In the genomic region with DNA sequence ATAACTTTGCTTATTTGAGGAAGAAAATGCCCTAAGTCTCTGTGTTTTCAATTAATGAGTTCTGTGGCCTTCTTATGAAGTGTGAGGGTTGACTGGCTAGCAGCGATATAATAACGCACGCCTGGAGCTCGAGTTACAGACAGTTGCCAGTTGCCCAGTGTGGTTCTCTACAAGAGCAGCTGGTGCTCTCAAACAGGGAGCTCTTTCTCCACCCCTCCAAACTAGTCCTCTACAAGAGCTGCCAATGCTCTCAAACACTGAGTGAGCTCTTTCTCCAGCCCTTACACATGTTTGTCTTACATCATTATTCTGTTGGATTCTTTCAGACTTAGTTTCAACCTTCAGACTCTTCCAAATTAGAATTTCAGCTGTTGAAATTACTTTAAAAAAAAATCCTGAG, we compare ENCODE assay signal across 16 mouse cellular contexts. TPM values are rescaled to one million over a fixed set of nuclear protein-coding genes. Genes with fewer than 3 reads are reported as not detected.
DNase-seq lines count a peak whose midpoint lies in the region; ATAC-seq and TF ChIP-seq lines count a peak whose summit lies in the region.
"Had no signal": no experiment of that assay in that cellular context is flagged by ENCODE, and none has a peak within 500 bp of the region (broad histone marks: within the 10 kb centered on the region; RNA-seq: fewer than 3 reads in every experiment).

No protein-coding gene starts in this region.

- H3K4me3 ChIP-seq in forebrain, postnatal 0 days (ENCODE audit: low read depth, low read length), result no peak overlapping the region
- H3K4me3 ChIP-seq in forebrain, embryonic 16.5 days (replicated peaks; ENCODE audit: low read length), result no peak overlapping the region
- H3K4me3 ChIP-seq in lung, embryonic 14.5 days (ENCODE audit: low read depth, low read length), result no peak overlapping the region
- H3K4me3 ChIP-seq: embryonic facial prominence, embryonic 15.5 days; heart, embryonic 13.5 days; megakaryocyte, embryonic 14.5 days had no signal

- no peaks in the 10 kb centered on the region for H3K4me1 ChIP-seq in forebrain, postnatal 0 days (ENCODE audit: insufficient read depth)
- peaks cover 11% of the 10 kb centered on the region; the same call in 1 of the 2 replicates for H3K4me1 ChIP-seq in forebrain, embryonic 16.5 days (replicated peaks; ENCODE audit: control insufficient read depth, insufficient read depth, low read length)
- H3K4me1 ChIP-seq in lung, embryonic 14.5 days (ENCODE audit: insufficient read depth), result no peaks in the 10 kb centered on the region
- H3K4me1 ChIP-seq: embryonic facial prominence, embryonic 15.5 days; heart, embryonic 13.5 days had no signal

- ATAC-seq in forebrain, postnatal 0 days, result peak; percentile 42; the same call in 1 of the 2 replicates
- no peak for ATAC-seq in forebrain, embryonic 16.5 days
- ATAC-seq in lung, embryonic 14.5 days (ENCODE audit: insufficient read depth), result no peak

- no peak overlapping the region for H3K4me2 ChIP-seq in forebrain, postnatal 0 days (ENCODE audit: low read depth)
- no peak overlapping the region for H3K4me2 ChIP-seq in forebrain, embryonic 16.5 days (ENCODE audit: low read length)
- H3K4me2 ChIP-seq in lung, embryonic 14.5 days, result no peak overlapping the region
- H3K4me2 ChIP-seq: embryonic facial prominence, embryonic 15.5 days; heart, embryonic 13.5 days had no signal

- 51% methylated on average over 4 of the region's 4 CpGs for WGBS in forebrain, postnatal 0 days
- WGBS in forebrain, embryonic 16.5 days, result 49% methylated on average over 4 of the region's 4 CpGs
- WGBS in lung, embryonic 14.5 days, result 22% methylated on average over 4 of the region's 4 CpGs

- H3K27ac ChIP-seq in forebrain, postnatal 0 days (ENCODE audit: low read depth, low read length), result no peak overlapping the region
- no peak overlapping the region for H3K27ac ChIP-seq in forebrain, embryonic 16.5 days (ENCODE audit: low read length)
- H3K27ac ChIP-seq in lung, embryonic 14.5 days (ENCODE audit: low read depth), result no peak overlapping the region
- H3K27ac ChIP-seq: embryonic facial prominence, embryonic 15.5 days; heart, embryonic 13.5 days; liver, embryonic 14.5 days had no signal

- no peak for TF ChIP-seq CTCF in forebrain, postnatal 0 days (IDR thresholded peaks at IDR 0.05; ENCODE audit: low read depth)
- no peak for TF ChIP-seq CTCF in lung, embryonic 14.5 days (IDR thresholded peaks at IDR 0.05; ENCODE audit: low read depth)

- no peak overlapping the region for H3K9ac ChIP-seq in forebrain, postnatal 0 days
- no peak overlapping the region for H3K9ac ChIP-seq in forebrain, embryonic 16.5 days (replicated peaks; ENCODE audit: low read depth, low read length)
- no peak overlapping the region for H3K9ac ChIP-seq in lung, embryonic 14.5 days
- H3K9ac ChIP-seq: embryonic facial prominence, embryonic 15.5 days; heart, embryonic 13.5 days; liver, embryonic 14.5 days had no signal

- DNase-seq in forebrain, postnatal 0 days, result peak; percentile 16
- peak; percentile 27 for DNase-seq in lung, embryonic 14.5 days
- DNase-seq in lung, postnatal 25 days (ENCODE audit: low spot score), result no peak
- DNase-seq in fibroblast of lung, adult 2 months (ENCODE audit: low read depth), result peak; percentile 18
- DNase-seq in thymus, postnatal 4 days, result no peak
- DNase-seq in kidney, adult 8-10 months, result no peak
- no peak for DNase-seq in kidney, adult 11 months
- DNase-seq: kidney, adult 18-20 months had no signal

- no peaks in the 10 kb centered on the region for H3K27me3 ChIP-seq in forebrain, postnatal 0 days (ENCODE audit: insufficient read depth, low read length)
- H3K27me3 ChIP-seq in forebrain, embryonic 16.5 days (replicated peaks; ENCODE audit: control insufficient read depth, insufficient read depth, low read length), result no peaks in the 10 kb centered on the region
- H3K27me3 ChIP-seq in lung, embryonic 14.5 days (ENCODE audit: insufficient read depth, low read length), result no peaks in the 10 kb centered on the region
- H3K27me3 ChIP-seq: embryonic facial prominence, embryonic 15.5 days had no signal

- no peaks in the 10 kb centered on the region for H3K9me3 ChIP-seq in forebrain, postnatal 0 days (ENCODE audit: low read length)
- no peaks in the 10 kb centered on the region for H3K9me3 ChIP-seq in forebrain, embryonic 16.5 days (ENCODE audit: control insufficient read depth, low read length)
- H3K9me3 ChIP-seq in lung, embryonic 14.5 days (ENCODE audit: low read depth, low read length), result no peaks in the 10 kb centered on the region
- H3K9me3 ChIP-seq: embryonic facial prominence, embryonic 15.5 days; G1E; heart, embryonic 13.5 days; megakaryocyte, embryonic 14.5 days had no signal

- H3K36me3 ChIP-seq in forebrain, postnatal 0 days (ENCODE audit: insufficient read depth), result no peaks in the 10 kb centered on the region
- no peaks in the 10 kb centered on the region for H3K36me3 ChIP-seq in forebrain, embryonic 16.5 days (ENCODE audit: control insufficient read depth, insufficient read depth)
- H3K36me3 ChIP-seq in lung, embryonic 14.5 days (ENCODE audit: insufficient read depth), result no peaks in the 10 kb centered on the region
- H3K36me3 ChIP-seq: embryonic facial prominence, embryonic 15.5 days; G1E; heart, embryonic 13.5 days had no signal

RNA-seq across cellular contexts. Expression of gene Ephx4, which starts 8.8 kb away (rescaled TPM):
- 12.9 and 15.4 TPM in 2 replicates for total RNA-seq in forebrain, postnatal 0 days (2014; rRNA removed)
- polyA plus RNA-seq in forebrain, postnatal 0 days (2015; fragmentation: Nextera tagmentation; extraction: Ambion mirVana), result 18.0 and 20.2 TPM in 2 replicates
- 8.0 and 10.5 TPM in 2 replicates for polyA plus RNA-seq in forebrain, embryonic 16.5 days (2015; fragmentation: Nextera tagmentation; extraction: Ambion mirVana)
- polyA plus RNA-seq in lung, embryonic 14.5 days (2014; fragmentation: Nextera tagmentation; extraction: Ambion mirVana), result 1.6 and 2.2 TPM in 2 replicates
- total RNA-seq: G1E had no signal
- polyA plus RNA-seq: G1E had no signal

RNA-seq across cellular contexts. Expression of gene Lpcat2b, which starts 20.0 kb away (rescaled TPM):
- not detected in 2 replicates for total RNA-seq in forebrain, postnatal 0 days (2014; rRNA removed)
- polyA plus RNA-seq in forebrain, postnatal 0 days (2015; fragmentation: Nextera tagmentation; extraction: Ambion mirVana), result 0.05 TPM in 1 of 2 replicates, not detected in the other
- polyA plus RNA-seq in forebrain, embryonic 16.5 days (2015; fragmentation: Nextera tagmentation; extraction: Ambion mirVana), result not detected in 2 replicates
- not detected in 2 replicates for polyA plus RNA-seq in lung, embryonic 14.5 days (2014; fragmentation: Nextera tagmentation; extraction: Ambion mirVana)
- polyA plus RNA-seq: embryonic facial prominence, embryonic 15.5 days; G1E; heart, embryonic 13.5 days; hindbrain, embryonic 11.5 days; liver, embryonic 14.5 days; spleen, adult 2 months had no signal

RNA-seq across cellular contexts. Expression of gene Btbd8, which starts 26.5 kb away (rescaled TPM):
- 51.8 and 52.5 TPM in 2 replicates for total RNA-seq in forebrain, postnatal 0 days (2014; rRNA removed)
- polyA plus RNA-seq in forebrain, postnatal 0 days (2015; fragmentation: Nextera tagmentation; extraction: Ambion mirVana), result 19.1 and 26.3 TPM in 2 replicates
- polyA plus RNA-seq in forebrain, embryonic 16.5 days (2015; fragmentation: Nextera tagmentation; extraction: Ambion mirVana), result 31.5 and 34.4 TPM in 2 replicates
- 4.3 and 5.9 TPM in 2 replicates for polyA plus RNA-seq in lung, embryonic 14.5 days (2014; fragmentation: Nextera tagmentation; extraction: Ambion mirVana)

Comparison
In these comparisons a context has a peak if more than half of its experiments do, and no peak if none do; other contexts are left out.
1. DNase-seq: peak in forebrain, postnatal 0 days (single experiment), lung, embryonic 14.5 days (single experiment) and fibroblast of lung, adult 2 months (single experiment); none in lung, postnatal 25 days (single experiment), thymus, postnatal 4 days (single experiment), kidney, adult 8-10 months (0 of 2) and kidney, adult 11 months (single experiment).